Mouse (Mus musculus) heart, postnatal 14 days (tissue): ENCODE data around the gene Kcna2. TPM values are rescaled to one million over a fixed set of nuclear protein-coding genes. Genes with fewer than 3 reads are reported as not detected.

Source experiments
- DNase-seq, 2 experiments: peaks; one replicate each; pipeline ENCODE4 v3.0.0; 2021 to 2022
- intact Hi-C: fragments of 180-260 bp; cut with DNase I; formaldehyde crosslinking; loops from one replicate; pipeline ENCODE4 v1.15.1; 2025
- long read RNA-seq, 2 experiments: library from polyadenylated mRNA; stranded (forward); transcript quantifications; one replicate each; pipeline ENCODE4 v2.0.0; 2021
- total RNA-seq, 2 experiments: library from RNA; stranded (reverse); gene quantifications; 2 replicates each; pipeline ENCODE4 v1.2.3; 2021

The Kcna2 gene
- total RNA-seq = 1 to 10 TPM in 1 of 2 experiments, under 1 TPM in 1; 0.85 to 1.2 TPM
- long read RNA-seq, experiment 1, partial matches to known transcripts = 0 of 1 reads
- long read RNA-seq, experiment 1, other reads (novel, unspliced or antisense) = 1 of 1 reads
- long read RNA-seq, experiment 2 = 0 reads

DNA sequence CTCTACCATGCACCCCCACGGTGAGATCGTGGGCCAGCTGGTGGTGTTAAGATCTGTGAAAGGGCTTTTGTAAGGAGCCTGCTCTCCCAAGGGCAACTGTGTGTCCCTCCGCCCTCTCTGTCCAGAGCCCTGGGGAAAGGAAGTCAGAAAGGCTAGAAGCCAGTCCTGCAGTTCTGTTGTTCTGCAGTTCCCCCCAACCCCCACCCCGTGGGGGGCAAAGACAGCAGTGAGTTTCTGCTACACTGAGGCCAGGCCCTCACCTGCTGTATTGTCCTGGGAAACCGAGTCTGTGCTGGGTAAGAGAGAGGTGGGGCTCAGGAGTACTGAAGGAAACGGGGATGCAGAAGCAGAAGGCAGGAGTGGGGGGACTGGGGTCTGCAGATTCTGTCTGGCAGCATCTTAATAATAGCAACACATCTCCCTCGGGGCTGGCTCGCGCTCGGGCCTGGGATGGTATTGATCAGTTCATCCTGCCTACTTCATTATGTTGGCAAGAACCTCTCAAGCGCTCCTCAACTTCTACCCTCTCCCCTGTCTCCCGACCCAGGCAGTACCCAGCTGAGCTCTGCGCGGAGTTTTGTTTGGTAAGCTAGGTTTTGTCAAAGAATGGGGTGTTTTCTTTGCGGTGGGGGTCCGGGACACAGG, at the start of gene Kcna2:
Gene Kcna2, plus strand, starts transcription at position 336 of the 645 bp plus-strand sequence.
- no peak for DNase-seq
- intact Hi-C loops = no loop called here

DNA sequence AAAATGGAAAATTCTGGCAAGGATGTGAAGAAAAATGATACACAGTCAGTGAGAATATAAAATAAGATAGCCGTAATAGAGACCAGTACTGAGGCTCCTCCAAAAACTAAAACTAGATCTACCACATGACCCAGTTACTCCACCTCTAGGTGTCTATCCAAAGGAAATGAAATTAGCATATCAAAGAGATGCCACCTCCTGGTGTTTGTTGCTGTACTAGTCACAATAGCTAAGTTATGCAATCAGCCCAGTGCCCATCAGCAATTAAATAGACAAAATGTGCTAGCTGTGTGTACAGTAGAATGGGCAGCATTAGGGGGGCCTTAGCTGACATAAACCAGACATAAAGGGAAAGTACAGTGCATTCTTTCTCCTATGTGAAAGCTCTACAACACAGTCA, 39.5 kb upstream of the Kcna2 start:
- DNase-seq = no peak
- intact Hi-C loops = no loop called here

DNA sequence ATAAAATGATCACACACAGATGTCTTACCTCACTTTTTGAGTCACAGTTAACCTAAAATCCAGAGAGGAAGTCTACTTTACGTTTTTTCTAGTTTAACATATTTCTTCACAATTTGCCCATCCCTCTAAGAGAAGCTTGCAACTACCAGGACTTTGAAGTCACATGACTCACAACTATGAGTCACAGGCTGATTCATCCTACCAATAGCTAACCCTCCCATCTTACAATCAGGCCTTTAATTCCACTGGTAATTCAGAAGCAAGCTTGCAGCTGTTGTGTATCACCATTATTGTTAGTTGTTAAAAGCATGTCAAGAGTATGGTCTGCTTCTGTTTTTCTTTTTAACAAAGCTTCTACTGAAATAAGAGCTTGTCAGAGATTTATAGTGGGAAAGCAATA, 38.2 kb upstream of the Kcna2 start:
- DNase-seq = no peak
- intact Hi-C loops = no loop called here

DNA sequence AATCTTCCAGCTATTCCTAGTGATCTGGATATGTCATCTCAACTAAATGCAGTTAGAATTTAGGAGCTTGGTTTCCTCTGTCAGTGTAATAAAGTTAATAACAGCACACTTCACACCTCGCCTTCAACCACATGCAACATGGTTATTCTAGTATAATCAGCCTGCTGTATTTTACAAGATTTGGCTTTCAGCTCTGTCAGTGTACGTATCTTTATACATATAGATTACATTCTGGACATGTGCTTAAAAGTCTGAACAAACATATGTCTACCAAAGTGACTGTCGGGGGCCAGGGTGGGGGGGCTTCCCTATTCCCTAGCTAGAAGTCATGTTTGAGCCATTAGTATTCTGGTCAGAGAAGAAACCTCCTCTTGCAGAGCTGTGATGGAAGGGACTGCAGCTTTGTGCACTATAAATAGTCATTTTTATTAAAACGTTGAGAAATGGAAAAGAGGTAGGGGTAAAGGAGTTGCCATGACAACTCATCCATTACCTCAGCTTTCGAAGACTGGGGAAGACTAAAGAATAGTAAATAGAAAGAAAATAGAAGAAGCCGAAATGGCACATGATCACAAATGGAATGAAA, 35.3 kb upstream of the Kcna2 start:
- intact Hi-C loops = no loop called here

DNA sequence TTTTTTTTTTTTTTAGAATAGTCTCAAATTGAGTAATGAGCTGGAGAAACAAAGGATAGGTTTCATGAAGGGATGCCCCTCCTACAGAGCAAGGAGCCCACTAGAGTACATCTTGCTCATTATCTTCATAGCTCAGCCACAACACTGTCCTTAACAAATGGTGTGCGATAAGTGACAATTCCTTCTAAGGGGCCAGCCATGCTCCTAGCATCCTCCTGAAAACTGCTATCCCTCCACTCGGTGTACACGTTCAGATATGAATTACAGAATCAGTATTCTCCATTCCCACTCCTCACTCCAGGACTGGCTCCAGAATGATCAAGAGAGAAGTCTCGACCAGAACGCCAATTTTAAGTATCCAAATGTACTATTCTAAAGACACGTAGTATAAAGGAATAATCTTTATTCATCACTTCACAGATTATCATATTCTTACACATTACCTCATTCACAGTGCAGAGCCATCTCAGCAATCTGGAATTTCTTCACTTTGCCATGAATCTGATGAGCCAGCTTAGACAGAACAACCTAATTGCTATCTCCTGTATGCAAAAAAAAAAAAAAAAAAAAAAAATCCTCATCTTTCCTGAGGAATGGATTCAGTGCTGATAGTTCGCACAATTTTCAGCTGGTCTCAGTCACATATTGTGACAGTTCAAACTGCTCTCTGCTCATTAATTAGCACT, 34.6 kb upstream of the Kcna2 start:
- intact Hi-C loops = no loop called here
- no peak for DNase-seq

More for the DNA sequence above, 35.3 kb upstream of the Kcna2 start:
- no peak for DNase-seq

DNA sequence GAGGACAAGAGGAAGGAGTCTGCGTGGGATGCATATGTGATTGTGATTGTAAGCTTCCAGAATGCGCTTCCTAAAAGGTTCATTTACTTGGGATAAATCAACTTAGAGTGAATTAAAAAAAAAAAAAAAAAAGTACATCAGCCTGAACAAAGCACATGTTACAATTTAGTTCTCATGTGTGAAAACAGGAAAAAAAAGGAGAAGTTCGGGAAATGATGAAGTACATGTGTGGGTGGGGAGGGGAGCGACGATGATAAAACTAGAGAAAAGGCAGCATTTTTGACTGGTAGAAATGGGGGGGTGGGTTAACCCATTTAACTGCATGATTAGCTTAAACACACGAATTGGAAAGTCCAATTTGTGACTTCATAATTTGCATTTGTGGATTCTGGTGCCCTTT, 33.7 kb upstream of the Kcna2 start:
- DNase-seq = no peak
- intact Hi-C loops = no loop called here

DNA sequence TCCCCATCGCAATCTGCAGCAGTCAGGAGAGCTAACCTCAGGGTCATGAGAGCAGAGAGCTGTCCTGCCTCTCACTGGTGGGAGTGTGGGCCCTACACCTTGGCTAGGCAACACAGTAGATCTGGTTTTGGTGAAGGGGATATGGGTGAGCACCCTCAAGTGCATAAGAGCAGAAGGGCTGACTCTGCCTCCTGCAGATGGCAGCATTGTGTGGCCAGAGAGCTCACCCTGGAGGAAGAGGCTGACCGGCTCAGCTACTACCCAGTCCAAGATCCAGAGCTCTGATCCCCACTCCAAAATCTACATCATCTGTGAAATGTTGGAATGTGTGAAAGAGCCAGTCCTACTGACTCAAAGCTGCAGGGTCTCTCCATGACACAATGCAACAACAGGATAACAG, 27.1 kb upstream of the Kcna2 start:
- DNase-seq = no peak
- intact Hi-C loops = no loop called here

DNA sequence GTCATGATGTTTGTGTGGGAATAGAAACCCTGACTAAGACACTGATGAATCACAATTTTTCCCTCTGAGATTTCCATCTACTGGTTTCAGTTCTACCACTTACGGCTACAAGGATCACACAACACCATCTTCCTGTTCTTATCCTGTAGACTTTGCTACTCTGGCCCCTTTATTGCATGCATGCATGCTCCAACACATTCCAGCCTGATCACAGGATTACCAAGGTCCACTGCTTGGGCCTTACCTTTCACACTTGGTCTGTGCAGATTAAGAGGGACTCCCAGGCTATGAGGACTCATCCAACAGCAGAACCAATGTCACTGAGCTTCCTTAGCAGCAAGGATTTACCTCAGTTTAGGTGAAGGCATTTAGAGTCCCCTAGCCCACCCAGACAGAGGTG, 25.2 kb upstream of the Kcna2 start:
- intact Hi-C loops = no loop called here
- no peak for DNase-seq

DNA sequence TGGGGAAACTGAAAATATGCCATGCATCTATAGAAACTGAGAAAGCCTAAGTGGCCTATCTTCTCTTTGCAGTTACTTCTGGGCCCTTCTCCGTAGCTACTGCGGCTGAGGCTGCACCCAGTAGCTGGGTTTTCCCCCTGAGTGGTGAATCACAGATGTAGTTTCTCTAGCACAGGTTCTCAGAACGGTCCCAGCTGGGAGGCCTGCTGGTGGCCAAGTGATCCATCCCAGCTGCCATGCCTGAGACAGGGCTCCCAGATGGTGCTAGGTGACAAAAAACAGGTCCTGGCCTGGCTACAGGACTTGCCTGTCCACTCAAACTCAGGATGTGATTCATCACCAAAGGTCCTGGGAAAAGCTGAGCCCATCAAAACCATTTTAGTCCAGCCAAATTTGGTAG, 24.3 kb upstream of the Kcna2 start:
- DNase-seq = peak; percentile 11 to 25
- intact Hi-C loops = no loop called here

DNA sequence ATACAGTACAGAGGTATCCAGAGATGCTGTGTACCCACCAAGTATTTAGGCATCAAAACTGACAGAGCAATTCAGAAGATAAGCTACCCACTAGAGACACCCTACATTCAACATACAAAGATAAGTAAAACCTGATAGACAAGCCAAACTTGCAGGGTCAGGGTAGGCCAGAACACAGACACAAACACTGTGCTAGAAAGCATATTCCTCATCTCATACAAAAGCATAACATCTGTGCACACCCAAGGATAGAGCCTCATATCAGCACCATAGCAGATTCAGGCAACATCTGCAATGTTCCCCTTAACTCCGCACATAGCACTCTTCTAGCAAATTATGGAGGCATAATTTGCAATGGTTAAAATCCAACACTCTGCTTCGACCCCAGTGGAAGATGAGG, 23.8 kb upstream of the Kcna2 start:
- no peak for DNase-seq
- intact Hi-C loops = no loop called here

DNA sequence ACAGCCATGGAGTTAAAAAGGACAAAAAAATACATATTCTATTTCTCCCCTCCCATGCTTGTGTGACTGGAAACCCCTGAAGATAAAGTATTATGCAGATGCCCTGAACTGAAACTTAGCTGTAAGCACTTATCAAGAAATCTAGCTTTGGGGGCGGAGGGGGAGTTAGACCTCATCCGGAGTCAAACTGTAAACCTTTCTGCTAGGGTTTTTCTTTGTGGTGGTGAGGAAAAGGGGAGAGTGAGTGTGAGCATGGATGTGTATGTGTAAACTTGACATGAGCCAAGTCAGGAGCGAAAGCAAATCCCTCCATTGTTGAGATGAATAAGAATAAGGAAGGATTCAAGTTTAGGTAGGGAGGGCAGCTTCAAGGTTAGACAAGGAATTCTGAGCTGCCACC, 20.1 kb upstream of the Kcna2 start:
- DNase-seq = no peak
- intact Hi-C loops = loop anchor here (5.0 kb wide), 1 partner anchor 179 kb away; no protein-coding TSS in a partner anchor

DNA sequence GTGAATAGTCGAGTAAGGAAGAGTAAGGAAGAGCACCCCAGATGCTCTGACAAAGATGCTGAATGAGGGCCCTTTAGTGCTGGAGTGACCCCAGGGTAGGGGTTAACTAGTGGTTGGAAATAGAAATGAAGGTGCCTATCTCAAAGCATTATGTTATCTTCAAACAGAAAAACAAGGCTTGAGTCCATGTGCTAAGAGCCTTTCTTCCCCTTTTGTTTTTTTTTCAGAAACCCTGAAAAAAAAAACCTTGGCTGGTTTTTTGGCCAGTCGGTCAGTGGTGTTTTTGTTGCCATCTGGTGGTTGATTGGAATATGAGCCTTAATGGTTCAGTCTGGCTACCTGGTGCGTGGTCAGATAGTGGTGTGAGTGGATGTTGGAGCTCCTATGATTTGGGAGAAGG, 19.7 kb upstream of the Kcna2 start:
- DNase-seq = peak in 1 of 2 experiments; percentile 29
- intact Hi-C loops = loop anchor here (5.0 kb wide), 1 partner anchor 179 kb away; no protein-coding TSS in a partner anchor

DNA sequence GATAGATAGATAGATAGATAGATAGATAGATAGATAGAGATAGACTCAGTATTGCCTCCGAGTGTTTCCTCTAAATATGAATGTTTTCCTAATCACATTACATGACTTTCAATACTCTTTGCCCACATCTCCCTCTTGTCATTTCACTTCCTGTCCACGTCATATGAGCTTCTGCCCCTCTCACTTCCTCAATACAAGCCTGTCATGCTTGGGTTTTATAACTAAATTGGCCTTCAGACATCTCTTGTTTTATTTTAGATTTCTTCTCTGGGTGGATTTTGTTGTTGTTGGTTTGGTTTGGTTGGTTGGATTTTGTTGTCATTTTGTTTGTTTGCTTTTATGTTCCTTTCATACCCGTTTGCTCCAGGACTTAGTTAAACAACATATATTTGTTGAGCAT, 16.4 kb upstream of the Kcna2 start:
- intact Hi-C loops = loop anchor here (5.0 kb wide), 1 partner anchor 182 kb away; no protein-coding TSS in a partner anchor
- no peak for DNase-seq

DNA sequence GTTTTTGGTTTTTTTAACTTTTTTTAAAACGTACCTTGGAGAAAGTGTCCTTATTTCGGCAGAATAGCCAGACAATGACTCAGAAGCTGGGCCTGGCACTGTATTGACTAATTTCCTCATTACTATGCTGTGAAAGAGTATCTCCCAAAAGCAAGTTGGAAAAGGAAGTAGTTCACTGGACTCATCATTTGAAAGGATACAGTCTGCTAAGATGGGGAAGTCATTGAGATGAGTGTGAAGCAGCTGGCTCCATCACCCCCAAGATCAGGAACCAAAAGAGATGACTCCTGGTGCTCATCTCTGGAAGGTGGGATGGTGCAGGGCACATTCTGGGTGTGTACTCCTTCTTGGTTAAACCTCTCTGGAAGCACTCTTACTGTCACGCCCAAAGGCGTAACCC, 13.5 kb upstream of the Kcna2 start:
- intact Hi-C loops = no loop called here
- no peak for DNase-seq

DNA sequence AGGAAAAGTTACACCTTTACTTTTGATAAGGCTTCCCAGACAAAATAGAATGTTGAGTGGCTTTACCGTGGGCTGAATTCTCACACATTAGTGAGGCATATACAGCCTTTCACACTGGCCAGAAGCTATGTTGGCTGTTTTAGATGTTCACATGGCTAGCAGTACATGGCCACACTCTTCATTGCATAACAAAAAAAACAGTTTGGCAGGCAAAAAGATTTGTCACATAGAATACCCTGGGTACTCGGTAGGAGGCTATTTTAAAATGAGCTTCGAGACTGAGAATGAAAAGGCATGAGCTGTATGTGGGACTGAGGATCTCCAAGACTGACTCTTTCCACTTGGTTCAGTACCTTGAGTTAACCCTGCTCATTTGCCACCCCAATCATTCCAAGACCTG, 12.1 kb upstream of the Kcna2 start:
- intact Hi-C loops = no loop called here

DNA sequence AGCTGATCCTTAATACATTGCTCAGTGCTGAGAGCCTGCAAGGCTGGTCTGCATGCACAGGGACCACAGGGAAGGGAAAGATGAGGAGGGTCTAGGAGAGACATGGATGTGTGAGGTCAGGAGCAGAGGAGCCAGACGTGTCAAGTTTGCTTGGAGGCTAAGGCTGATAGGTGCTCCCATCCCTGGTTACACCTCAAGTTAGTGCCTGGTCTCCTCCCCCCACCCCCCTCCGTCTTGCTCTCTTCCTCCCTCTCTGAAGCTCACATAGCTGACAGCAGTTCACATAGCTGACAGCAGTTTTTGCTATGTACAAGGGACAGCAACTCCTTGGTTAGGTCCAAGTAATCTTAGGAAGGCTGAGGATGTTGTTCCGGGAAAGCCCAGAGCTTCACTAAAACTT, 11.5 kb upstream of the Kcna2 start:
- DNase-seq = no peak
- intact Hi-C loops = no loop called here

More for the DNA sequence above, 12.1 kb upstream of the Kcna2 start:
- DNase-seq = no peak

DNA sequence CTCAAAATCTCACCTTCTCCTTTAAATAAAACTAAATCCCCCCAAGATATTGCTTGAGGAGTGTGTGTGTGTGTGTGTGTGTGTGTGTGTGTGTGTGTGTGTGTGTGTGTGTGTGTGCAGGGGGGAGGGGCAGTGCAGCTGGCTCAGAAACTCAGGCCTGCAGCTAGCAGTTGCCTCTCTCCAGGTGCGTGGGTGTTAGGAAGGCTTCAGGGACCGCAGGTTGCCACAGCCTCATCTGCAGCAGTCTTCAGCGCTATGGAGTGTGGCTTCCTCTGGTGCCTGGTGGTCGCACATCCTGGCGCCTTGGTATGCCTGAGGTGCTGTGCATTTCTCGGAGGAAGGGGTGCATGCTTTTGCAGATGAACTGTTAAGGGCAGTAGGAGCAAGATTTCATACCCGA, 10.9 kb upstream of the Kcna2 start:
- intact Hi-C loops = loop anchor here (5.0 kb wide), 1 partner anchor 377 kb away; no protein-coding TSS in a partner anchor
- no peak for DNase-seq

DNA sequence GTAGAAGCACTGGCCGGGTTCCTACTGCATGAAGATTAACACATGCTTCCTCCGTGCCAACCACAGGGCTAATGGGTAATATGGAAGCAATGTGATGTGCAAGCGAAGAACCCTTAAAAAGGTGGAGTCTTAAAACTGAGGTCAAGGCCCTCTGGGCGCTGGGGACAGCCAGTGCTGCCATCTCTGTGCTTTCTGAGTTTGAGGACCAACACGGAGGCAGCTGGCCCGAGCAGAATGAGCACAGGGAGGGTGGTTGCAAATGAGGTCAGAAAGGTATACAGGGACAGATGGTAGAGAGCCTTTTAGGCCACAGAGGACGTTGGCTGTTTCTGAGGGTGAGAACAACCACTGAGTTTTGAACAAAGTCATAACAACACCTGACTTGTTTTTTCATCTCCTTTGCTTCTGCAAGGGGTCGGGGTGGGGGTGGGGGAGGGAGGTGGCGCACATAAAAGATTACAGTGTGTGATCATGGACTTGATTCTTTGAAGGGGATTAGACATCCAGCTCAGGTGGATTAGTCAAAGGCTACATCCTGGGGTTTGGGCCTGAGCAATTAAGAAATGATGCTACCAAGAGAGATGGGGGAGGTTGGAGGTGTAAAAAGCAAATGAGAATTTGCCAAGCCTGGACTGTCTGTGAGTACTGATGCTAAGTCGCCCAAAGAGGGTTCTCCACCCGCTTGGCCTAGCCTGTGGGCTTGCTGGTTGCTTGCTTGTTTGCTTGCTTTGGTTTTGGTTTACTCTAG, 10.4 kb upstream of the Kcna2 start:
- DNase-seq = no peak
- intact Hi-C loops = loop anchor here (5.0 kb wide), 1 partner anchor 377 kb away; no protein-coding TSS in a partner anchor

DNA sequence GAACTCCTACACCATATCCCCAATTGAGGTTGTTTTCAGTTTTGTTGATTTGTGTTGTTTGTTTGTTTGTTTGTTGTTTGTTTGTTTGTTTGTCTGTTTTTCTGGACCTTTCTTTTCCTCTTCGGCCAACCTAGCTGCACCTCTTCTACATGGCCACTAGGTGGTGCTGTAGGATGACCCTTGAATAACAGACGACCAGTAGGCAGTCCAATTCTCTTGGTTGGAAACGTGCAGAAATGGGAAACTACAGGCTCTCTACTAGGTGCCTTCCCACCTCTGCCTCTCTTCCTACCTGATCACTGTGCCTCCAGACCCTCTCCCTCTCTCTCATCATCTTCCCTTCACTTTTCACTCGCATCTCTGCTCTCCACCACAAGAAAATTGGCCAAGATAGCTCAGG, 6.9 kb upstream of the Kcna2 start:
- intact Hi-C loops = loop anchor here (1.0 to 5.0 kb wide), 3 partner anchors 55 to 373 kb away; no protein-coding TSS in a partner anchor
- peak; percentile 40 to 64 for DNase-seq

DNA sequence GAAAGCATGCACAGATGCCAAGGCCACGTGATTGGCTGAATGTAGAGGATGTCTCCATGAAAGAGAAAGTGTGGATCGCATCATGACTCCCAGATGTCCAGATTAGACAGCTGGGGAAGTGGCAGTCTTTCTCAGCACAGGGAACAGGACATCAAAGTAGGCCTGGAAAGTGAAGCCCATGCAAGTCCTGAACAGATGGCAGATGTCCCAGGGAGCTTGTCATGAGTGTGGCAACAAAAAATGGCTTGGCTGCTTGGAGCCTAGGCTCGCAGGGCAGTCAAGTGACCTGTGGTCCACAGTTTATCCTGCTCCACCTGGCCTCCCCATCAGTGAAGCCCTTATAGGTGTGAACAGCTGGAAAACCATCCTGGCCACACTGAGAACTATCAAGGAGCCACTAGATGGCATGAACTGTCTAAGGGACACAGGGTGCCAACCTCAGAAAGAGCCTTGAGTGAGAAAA, 4.6 kb upstream of the Kcna2 start:
- DNase-seq = no peak
- intact Hi-C loops = no loop called here

DNA sequence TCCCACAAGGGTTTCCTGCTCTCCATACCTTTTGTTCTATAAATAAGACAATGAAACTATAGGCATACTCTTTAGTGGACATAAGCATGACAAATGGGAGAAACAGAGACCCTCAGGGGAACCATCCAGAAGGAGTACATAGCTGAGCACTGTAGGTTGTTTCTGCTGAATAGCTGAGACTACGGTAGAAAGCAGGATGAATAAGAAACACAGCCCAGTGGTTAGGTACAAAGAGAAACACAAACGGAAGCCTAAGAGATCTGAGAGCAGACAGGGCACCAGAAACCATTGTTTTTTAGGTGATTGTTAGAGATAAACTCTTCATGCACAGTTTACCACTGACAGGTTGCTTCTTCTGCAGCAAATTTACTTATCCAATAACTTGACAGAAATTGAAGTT, 1.1 kb upstream of the Kcna2 start:
- DNase-seq = no peak
- intact Hi-C loops = no loop called here
